9 mouse cellular contexts compared by ENCODE assay signal in the genomic region with DNA sequence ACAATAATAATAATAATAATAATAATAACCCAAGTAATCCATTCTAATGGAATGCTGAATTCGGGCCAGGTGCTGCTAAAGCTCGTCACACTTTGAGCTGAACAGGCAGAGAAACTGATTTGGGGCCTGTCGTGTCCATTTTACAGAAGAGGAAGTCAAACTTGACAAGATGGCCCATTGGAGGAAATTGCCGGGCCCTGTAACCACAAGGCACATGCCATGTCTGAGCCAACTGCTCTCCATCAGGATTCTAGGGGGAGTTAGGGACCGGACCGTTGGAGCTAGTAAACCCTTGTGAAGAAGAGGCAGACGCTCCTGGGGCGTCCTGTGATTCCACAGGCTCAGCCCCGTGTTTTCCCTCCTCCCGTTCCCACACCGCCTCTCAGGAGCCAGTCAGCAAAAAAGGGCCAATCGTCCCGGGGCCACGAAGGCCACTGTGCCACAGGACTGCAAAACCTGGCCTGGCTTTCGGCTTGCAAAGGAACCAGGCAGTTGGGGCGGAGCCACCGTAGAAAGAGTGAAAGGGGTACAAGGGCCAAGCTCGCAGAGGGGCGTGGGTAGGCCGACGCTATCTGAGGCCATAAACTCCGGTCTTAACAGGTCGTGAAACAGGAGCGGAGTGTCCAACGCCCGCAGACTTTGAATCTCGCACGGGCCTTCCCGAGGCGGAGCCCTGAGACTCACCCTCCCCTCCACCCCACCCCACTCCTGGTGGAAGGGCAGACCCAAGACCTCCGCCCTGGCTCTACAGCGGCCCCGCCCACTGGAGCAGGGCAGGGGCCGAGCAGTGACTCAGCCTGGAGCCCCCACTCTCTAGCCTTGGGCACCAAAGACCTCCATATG. TPM values are rescaled to one million over a fixed set of nuclear protein-coding genes. Genes with fewer than 3 reads are reported as not detected.
A peak's percentile ranks its signal among the peaks of the same experiment; 100 is the strongest.
DNase-seq lines count a peak whose midpoint lies in the region; ATAC-seq and TF ChIP-seq lines count a peak whose summit lies in the region.
"Had no signal": no experiment of that assay in that cellular context is flagged by ENCODE, and none has a peak within 500 bp of the region (broad histone marks: within the 10 kb centered on the region; RNA-seq: fewer than 3 reads in every experiment).

No protein-coding gene starts in this region.

- H3K9ac ChIP-seq in kidney, embryonic 15.5 days, result peak overlapping the region; percentile 41
- H3K9ac ChIP-seq in stomach, embryonic 14.5 days (replicated peaks; ENCODE audit: low read depth, low read length), result peak overlapping the region; percentile 48

- peak; percentile 16 to 34 for DNase-seq in cerebellum, postnatal 36 days
- DNase-seq in cerebellum, adult 9-10 months, result no peak
- peak; percentile 60 for DNase-seq in brain, embryonic 14.5 days (ENCODE audit: low read depth)
- peak; percentile 93 for DNase-seq in heart, embryonic 10.5 days (ENCODE audit: low spot score)
- peak; percentile 71 for DNase-seq in lung, postnatal 10 days

- TF ChIP-seq CTCF in brain, embryonic 14.5 days (IDR thresholded peaks at IDR 0.05; ENCODE audit: borderline replicate concordance, extremely low read depth, insufficient read depth, insufficient read length), result no peak

- peaks cover 46% of the 10 kb centered on the region for H3K4me1 ChIP-seq in heart, embryonic 10.5 days
- peaks cover 41% of the 10 kb centered on the region for H3K4me1 ChIP-seq in kidney, embryonic 15.5 days
- peaks cover 19% of the 10 kb centered on the region for H3K4me1 ChIP-seq in stomach, embryonic 14.5 days (ENCODE audit: control insufficient read depth, insufficient read depth, low read length)

- ATAC-seq in kidney, embryonic 15.5 days (replicated peaks; ENCODE audit: low FRiP score), result peak; percentile 87
- ATAC-seq in stomach, embryonic 14.5 days (ENCODE audit: insufficient number of reproducible peaks, insufficient read depth, low FRiP score, low read depth), result peak; percentile 66
- no peak for ATAC-seq in frontal cortex, adult (ENCODE audit: low TSS enrichment)

- H3K4me2 ChIP-seq in kidney, embryonic 15.5 days, result peak overlapping the region; percentile 62
- peak overlapping the region; percentile 37 for H3K4me2 ChIP-seq in stomach, embryonic 14.5 days (replicated peaks; ENCODE audit: low read depth, low read length)

- peaks cover 53% of the 10 kb centered on the region for H3K27me3 ChIP-seq in heart, embryonic 10.5 days (ENCODE audit: insufficient read depth, poor library complexity, severe bottlenecking)
- peaks cover 65% of the 10 kb centered on the region for H3K27me3 ChIP-seq in kidney, embryonic 15.5 days
- no peaks in the 10 kb centered on the region for H3K27me3 ChIP-seq in stomach, embryonic 14.5 days (ENCODE audit: control insufficient read depth, insufficient read depth, low read length)

- H3K36me3 ChIP-seq in heart, embryonic 10.5 days, result peaks cover 6% of the 10 kb centered on the region
- peaks cover 4% of the 10 kb centered on the region; the same call in 1 of the 2 replicates for H3K36me3 ChIP-seq in kidney, embryonic 15.5 days
- H3K36me3 ChIP-seq in stomach, embryonic 14.5 days (ENCODE audit: control insufficient read depth, insufficient read depth, low read length), result no peaks in the 10 kb centered on the region

- 2% methylated on average over 34 of the region's 34 CpGs for WGBS in heart, embryonic 10.5 days
- WGBS in kidney, embryonic 15.5 days, result 4% methylated on average over 34 of the region's 34 CpGs
- 8% methylated on average over 34 of the region's 34 CpGs for WGBS in stomach, embryonic 14.5 days

- TF ChIP-seq POLR2A in brain, embryonic 14.5 days (IDR thresholded peaks at IDR 0.05; ENCODE audit: borderline replicate concordance, extremely low read depth, insufficient read depth, insufficient read length, poor library complexity, severe bottlenecking), result no peak

- H3K27ac ChIP-seq in heart, embryonic 10.5 days, result peak overlapping the region; percentile 81
- peak overlapping the region; percentile 63 for H3K27ac ChIP-seq in kidney, embryonic 15.5 days
- peak overlapping the region; percentile 78 for H3K27ac ChIP-seq in stomach, embryonic 14.5 days (ENCODE audit: low read length)

- no peaks in the 10 kb centered on the region for H3K9me3 ChIP-seq in heart, embryonic 10.5 days
- H3K9me3 ChIP-seq in kidney, embryonic 15.5 days (replicated peaks), result no peaks in the 10 kb centered on the region
- H3K9me3 ChIP-seq in stomach, embryonic 14.5 days (ENCODE audit: control insufficient read depth, low read depth, low read length), result no peaks in the 10 kb centered on the region

- H3K4me3 ChIP-seq in heart, embryonic 10.5 days, result peak overlapping the region; percentile 63
- H3K4me3 ChIP-seq in kidney, embryonic 15.5 days (replicated peaks), result peak overlapping the region; percentile 48
- peak overlapping the region; percentile 36 for H3K4me3 ChIP-seq in stomach, embryonic 14.5 days (ENCODE audit: low read depth, low read length)

RNA-seq across cellular contexts. Expression of a gene that starts 1.4 kb away (rescaled TPM):
- 2.0 and 3.7 TPM in 2 replicates for polyA plus RNA-seq in brain, embryonic 14.5 days (2012; rRNA removed)
- 83.2 and 193 TPM in 2 replicates for polyA plus RNA-seq in heart, embryonic 10.5 days (2016; fragmentation: Nextera tagmentation; extraction: Ambion mirVana)
- polyA plus RNA-seq in kidney, embryonic 15.5 days (2015; fragmentation: Nextera tagmentation; extraction: Ambion mirVana), result 213 and 217 TPM in 2 replicates
- polyA plus RNA-seq in stomach, embryonic 14.5 days (2014; fragmentation: Nextera tagmentation; extraction: Ambion mirVana), result 707 and 780 TPM in 2 replicates

RNA-seq across cellular contexts. Expression of a gene that starts 25.1 kb away (rescaled TPM):
- polyA plus RNA-seq in brain, embryonic 14.5 days (2012; rRNA removed), result 1.9 and 3.9 TPM in 2 replicates
- 78.5 and 184 TPM in 2 replicates for polyA plus RNA-seq in heart, embryonic 10.5 days (2016; fragmentation: Nextera tagmentation; extraction: Ambion mirVana)
- 176 and 180 TPM in 2 replicates for polyA plus RNA-seq in kidney, embryonic 15.5 days (2015; fragmentation: Nextera tagmentation; extraction: Ambion mirVana)
- polyA plus RNA-seq in stomach, embryonic 14.5 days (2014; fragmentation: Nextera tagmentation; extraction: Ambion mirVana), result 407 and 452 TPM in 2 replicates

RNA-seq across cellular contexts. Expression of a gene that starts 48.8 kb away (rescaled TPM):
- polyA plus RNA-seq in brain, embryonic 14.5 days (2012; rRNA removed), result 0.03 TPM in 1 of 2 replicates, not detected in the other
- polyA plus RNA-seq in heart, embryonic 10.5 days (2016; fragmentation: Nextera tagmentation; extraction: Ambion mirVana), result not detected in 2 replicates
- 0.04 and 0.15 TPM in 2 replicates for polyA plus RNA-seq in kidney, embryonic 15.5 days (2015; fragmentation: Nextera tagmentation; extraction: Ambion mirVana)
- polyA plus RNA-seq in stomach, embryonic 14.5 days (2014; fragmentation: Nextera tagmentation; extraction: Ambion mirVana), result 0.36 and 0.66 TPM in 2 replicates
- polyA plus RNA-seq: C2C12 had no signal

Comparison
In these comparisons a context has a peak if more than half of its experiments do, and no peak if none do; other contexts are left out.
1. RNA of a gene that starts 1.4 kb away (polyA plus RNA-seq): 707 to 780 TPM in stomach, embryonic 14.5 days, 213 to 217 TPM in kidney, embryonic 15.5 days and 83.2 to 193 TPM in heart, embryonic 10.5 days; 2.0 to 3.7 TPM in brain, embryonic 14.5 days; every median in the first group is over 10 times any median in the second.
2. RNA of a gene that starts 25.1 kb away (polyA plus RNA-seq): 407 to 452 TPM in stomach, embryonic 14.5 days, 78.5 to 184 TPM in heart, embryonic 10.5 days and 176 to 180 TPM in kidney, embryonic 15.5 days; 1.9 to 3.9 TPM in brain, embryonic 14.5 days; every median in the first group is over 10 times any median in the second.
3. Peak in every context shown above with its lines, with median percentiles within 50 percentile points of each other: H3K27ac ChIP-seq and H3K4me3 ChIP-seq.